Mouse (Mus musculus): Measurements from ENCODE around the gene Cisd3.

GRCm38 (mm10) chr11:97659267-97659989 lies 26.2 kb upstream of the Cisd3 start:
- TF ChIP-seq POLR2A (IDR thresholded peaks at IDR 0.05; ENCODE audit: extremely low read depth, insufficient read depth, low read length) (no peak), CTCF (IDR thresholded peaks at IDR 0.05; ENCODE audit: extremely low read depth, insufficient read depth, low read length) (no peak)
